Mouse (Mus musculus) thymus, adult 2 months (tissue): Measurements from ENCODE around the gene Zfp263.

Experiments used
- CTCF ChIP-seq: fragments of 200-500 bp; IDR thresholded peaks from 2 replicates; pipeline ENCODE4 v1.5.1; 2012; ENCODE audit warnings: mild to moderate bottlenecking, control low read depth, low read length, moderate library complexity, borderline replicate concordance; ENCODE audit not compliant: control insufficient read depth, poor library complexity, insufficient read depth; ENCODE audit errors: extremely low read depth
- POLR2A ChIP-seq: fragments of 200-500 bp; IDR thresholded peaks from 2 replicates; pipeline ENCODE4 v1.6.1; 2012; ENCODE audit warnings: mild to moderate bottlenecking, low read length, control low read depth, moderate library complexity; ENCODE audit not compliant: control insufficient read depth, poor library complexity, insufficient read depth; ENCODE audit errors: extremely low read depth

DNA sequence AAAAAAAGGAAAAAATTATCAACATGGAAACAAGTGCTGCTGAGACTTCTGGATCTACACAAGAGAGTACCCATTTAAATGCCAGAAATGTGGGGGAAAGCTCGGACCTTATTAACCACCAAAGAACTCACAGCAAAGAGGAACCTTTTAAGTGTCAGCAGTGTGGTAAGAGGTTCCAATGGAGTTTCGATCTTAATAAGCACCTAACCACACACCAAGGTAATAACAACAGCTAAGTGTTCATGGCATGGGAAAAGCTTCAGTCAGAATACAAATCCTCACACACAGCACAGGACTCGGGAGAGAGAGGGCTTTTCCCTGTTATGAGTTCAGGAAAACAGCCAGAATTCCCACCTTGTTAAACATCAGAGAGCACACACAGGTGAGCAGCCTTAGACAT is 32.5 kb downstream of the Zfp263 start:
- TF ChIP-seq POLR2A (no peak), CTCF (no peak)
